Mouse (Mus musculus) megakaryocyte, adult 5-6 weeks (primary cell): ENCODE data around the gene Hectd3. TPM values are rescaled to one million over a fixed set of nuclear protein-coding genes. Genes with fewer than 3 reads are reported as not detected.

Source experiments
- ATAC-seq: 2 replicates; pipeline ENCODE4 v1.8.0; 2016; ENCODE audit warnings: mild to moderate bottlenecking, inconsistent platforms; ENCODE audit not compliant: poor library complexity, severe bottlenecking
- total RNA-seq, 2 experiments: library from RNA; stranded (forward) in 1 of 2; stranded (reverse) in 1 of 2; fragments of 153-499, 151-499 nt in 1 of 2; fragments of 221-1000, 200-1000 nt in 1 of 2; gene quantifications; 2 replicates each; pipeline versions ENCODE4 v1.2.3 to v1.2.4; 2015 to 2017

Hectd3 gene
- total RNA-seq (2015), result 9.5 and 10.1 TPM in 2 replicates
- 18.9 and 20.0 TPM in 2 replicates for total RNA-seq (2017)

- ATAC-seq, result peak; percentile 55
Observed at GRCm38 (mm10) chr4:116995131-116995797, at the start of gene Hectd3. TSS of gene Hectd3 (plus strand) at chr4:116995317.

- ATAC-seq, result no peak
Observed at GRCm38 (mm10) chr4:116951642-116952041, 43.5 kb upstream of the Hectd3 start.

- no peak for ATAC-seq
Observed at GRCm38 (mm10) chr4:116954951-116955350, 40.2 kb upstream of the Hectd3 start.

- ATAC-seq, result no peak
Observed at GRCm38 (mm10) chr4:116976503-116976902, 18.6 kb upstream of the Hectd3 start.

GRCm38 (mm10) chr4:116985681-116986080 is 9.4 kb upstream of the Hectd3 start:
- ATAC-seq, result no peak

GRCm38 (mm10) chr4:116986400-116987121 is 8.6 kb upstream of the Hectd3 start:
- peak; percentile 77 for ATAC-seq

GRCm38 (mm10) chr4:116987122-116987456 is 8.0 kb upstream of the Hectd3 start:
- no peak for ATAC-seq

GRCm38 (mm10) chr4:116989731-116990130 is 5.4 kb upstream of the Hectd3 start:
- ATAC-seq, result no peak

- ATAC-seq, result peak; percentile 53
Observed at GRCm38 (mm10) chr4:116991366-116991765, 3.8 kb upstream of the Hectd3 start.

- ATAC-seq, result peak; percentile 86
Observed at GRCm38 (mm10) chr4:116993672-116994621, 1.2 kb upstream of the Hectd3 start, which contains the start of gene Urod. TSS of gene Urod (minus strand) at chr4:116994413.

GRCm38 (mm10) chr4:116995798-116996135 is 650 bp downstream of the Hectd3 start:
- ATAC-seq, result peak; percentile 12; the same call in 1 of the 2 replicates

GRCm38 (mm10) chr4:116999513-117000154 is 4.5 kb downstream of the Hectd3 start:
- no peak for ATAC-seq

GRCm38 (mm10) chr4:117001957-117002356 is 6.8 kb downstream of the Hectd3 start:
- no peak for ATAC-seq

- ATAC-seq, result peak; percentile 77
Observed at GRCm38 (mm10) chr4:117002543-117003521, 7.7 kb downstream of the Hectd3 start.

GRCm38 (mm10) chr4:117004649-117005048 is 9.5 kb downstream of the Hectd3 start:
- ATAC-seq, result no peak

GRCm38 (mm10) chr4:117005611-117006400 is 10.7 kb downstream of the Hectd3 start:
- no peak for ATAC-seq

GRCm38 (mm10) chr4:117007058-117007457 is 11.9 kb downstream of the Hectd3 start:
- no peak for ATAC-seq

GRCm38 (mm10) chr4:117010231-117010630 is 15.1 kb downstream of the Hectd3 start:
- ATAC-seq, result no peak

GRCm38 (mm10) chr4:117013596-117013995 is 18.5 kb downstream of the Hectd3 start:
- ATAC-seq, result no peak
